Mouse (Mus musculus): Measurements from ENCODE around the gene Zbp1. TPM values are rescaled to one million over a fixed set of nuclear protein-coding genes. Genes with fewer than 3 reads are reported as not detected.

The Zbp1 gene
- polyA plus RNA-seq, 1 experiment from 2014 or later: not detected

DNA sequence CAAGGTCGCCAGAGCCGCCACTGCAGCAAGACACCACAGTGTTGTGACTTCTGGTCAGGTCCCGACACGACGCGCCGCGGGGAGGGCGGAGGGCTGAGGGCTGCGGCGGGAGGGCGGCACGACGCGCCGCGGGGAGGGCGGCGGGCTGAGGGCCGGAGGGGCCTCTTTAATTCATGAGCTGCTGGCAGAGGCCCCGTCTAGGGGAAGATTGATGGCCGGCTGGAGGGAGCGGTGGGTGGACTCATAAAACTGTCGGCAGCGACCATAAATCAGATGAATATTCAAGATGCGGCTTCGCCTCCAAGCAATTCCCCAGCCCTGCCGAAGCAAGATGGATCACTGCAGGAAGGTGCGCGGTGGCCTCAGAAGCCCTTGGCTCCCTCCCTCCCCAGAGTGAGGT is 47.3 kb downstream of the Zbp1 start:
- H3K4me3 ChIP-seq (ENCODE audit: low read depth, low read length): peak overlapping the region; percentile 25
- no peaks in the 10 kb centered on the region for H3K36me3 ChIP-seq (ENCODE audit: control insufficient read depth, insufficient read depth, low read length)
- peak overlapping the region; percentile 24; the same call in 1 of the 2 replicates for H3K27ac ChIP-seq (ENCODE audit: low read length)
- H3K4me1 ChIP-seq (ENCODE audit: control insufficient read depth, insufficient read depth, low read length): peaks cover 28% of the 10 kb centered on the region
- peak overlapping the region; percentile 51; the same call in 1 of the 2 replicates for H3K9ac ChIP-seq (ENCODE audit: low read depth, low read length)
- 0 out of 2 replicates have a peak, but pooled peaks cover 3% of the 10 kb centered on the region for H3K27me3 ChIP-seq (ENCODE audit: control insufficient read depth, insufficient read depth, low read depth, low read length)
- peak overlapping the region; percentile 56 for H3K4me2 ChIP-seq (ENCODE audit: low read length)
- under 1% methylated on average over 29 of the region's 30 CpGs for WGBS
- H3K9me3 ChIP-seq (replicated peaks; ENCODE audit: control insufficient read depth, low read length, poor library complexity, severe bottlenecking): no peaks in the 10 kb centered on the region
- peak; percentile 10; the same call in 1 of the 2 replicates for ATAC-seq

- Histone ChIP-seq H3K27ac (ENCODE audit: low read length) (no peak overlapping the region), H3K4me1 (ENCODE audit: control insufficient read depth, insufficient read depth, low read length) (peaks cover 28% of the 10 kb centered on the region), H3K9me3 (replicated peaks; ENCODE audit: control insufficient read depth, low read length, poor library complexity, severe bottlenecking) (no peaks in the 10 kb centered on the region), H3K36me3 (ENCODE audit: control insufficient read depth, insufficient read depth, low read length) (no peaks in the 10 kb centered on the region), H3K27me3 (ENCODE audit: control insufficient read depth, insufficient read depth, low read depth, low read length) (0 out of 2 replicates have a peak, but pooled peaks cover 3% of the 10 kb centered on the region), H3K9ac (ENCODE audit: low read depth, low read length) (no peak overlapping the region), H3K4me2 (ENCODE audit: low read length) (no peak overlapping the region), H3K4me3 (ENCODE audit: low read depth, low read length) (no peak overlapping the region)
- 61% methylated on average over 2 of the region's 2 CpGs for WGBS
- no peak for ATAC-seq
Measured at GRCm38 (mm10) chr2:173170715-173171114, 48.0 kb downstream of the Zbp1 start.

GRCm38 (mm10) chr2:173170081-173170480 is 48.6 kb downstream of the Zbp1 start:
- WGBS: 70% methylated on average over 2 of the region's 2 CpGs

DNA sequence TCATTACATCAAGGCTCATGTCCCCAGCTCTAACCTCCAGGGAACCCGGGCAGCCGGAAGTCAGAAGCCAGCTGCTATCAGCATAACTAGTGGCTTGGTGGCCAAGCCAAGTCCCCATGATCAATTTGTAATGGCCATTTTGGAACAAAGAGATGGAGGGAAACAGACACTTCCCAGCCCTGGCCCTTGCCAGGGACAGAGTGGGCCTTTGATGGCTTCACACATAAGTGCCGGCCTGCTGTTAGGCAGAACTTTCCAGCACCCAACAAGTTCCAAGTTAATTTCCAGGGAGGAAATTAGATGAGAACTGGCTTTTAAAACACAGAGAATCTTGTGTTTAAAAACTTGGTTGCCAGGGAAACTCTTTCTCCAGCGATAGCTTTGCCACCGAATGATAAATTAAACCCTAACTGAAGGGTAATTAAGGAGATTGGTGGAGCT is 50.3 kb downstream of the Zbp1 start:
- Histone ChIP-seq H3K9me3 (replicated peaks; ENCODE audit: control insufficient read depth, low read length, poor library complexity, severe bottlenecking) (no peaks in the 10 kb centered on the region), H3K27ac (ENCODE audit: low read length) (no peak overlapping the region), H3K36me3 (ENCODE audit: control insufficient read depth, insufficient read depth, low read length) (no peaks in the 10 kb centered on the region), H3K27me3 (ENCODE audit: control insufficient read depth, insufficient read depth, low read depth, low read length) (0 out of 2 replicates have a peak, but pooled peaks cover 3% of the 10 kb centered on the region), H3K4me3 (ENCODE audit: low read depth, low read length) (no peak overlapping the region), H3K4me1 (ENCODE audit: control insufficient read depth, insufficient read depth, low read length) (peaks cover 17% of the 10 kb centered on the region), H3K4me2 (ENCODE audit: low read length) (no peak overlapping the region), H3K9ac (ENCODE audit: low read depth, low read length) (no peak overlapping the region)
- WGBS: 60% methylated on average over 5 of the region's 5 CpGs
- ATAC-seq: no peak

More at GRCm38 (mm10) chr2:173170081-173170480, 48.6 kb downstream of the Zbp1 start:
- H3K9ac ChIP-seq (ENCODE audit: low read depth, low read length): no peak overlapping the region
- no peak overlapping the region for H3K4me2 ChIP-seq (ENCODE audit: low read length)
- H3K36me3 ChIP-seq (ENCODE audit: control insufficient read depth, insufficient read depth, low read length): no peaks in the 10 kb centered on the region
- H3K27ac ChIP-seq (ENCODE audit: low read length): no peak overlapping the region
- no peaks in the 10 kb centered on the region for H3K9me3 ChIP-seq (replicated peaks; ENCODE audit: control insufficient read depth, low read length, poor library complexity, severe bottlenecking)
- 0 out of 2 replicates have a peak, but pooled peaks cover 3% of the 10 kb centered on the region for H3K27me3 ChIP-seq (ENCODE audit: control insufficient read depth, insufficient read depth, low read depth, low read length)
- peaks cover 28% of the 10 kb centered on the region for H3K4me1 ChIP-seq (ENCODE audit: control insufficient read depth, insufficient read depth, low read length)
- no peak overlapping the region for H3K4me3 ChIP-seq (ENCODE audit: low read depth, low read length)
- no peak for ATAC-seq

DNA sequence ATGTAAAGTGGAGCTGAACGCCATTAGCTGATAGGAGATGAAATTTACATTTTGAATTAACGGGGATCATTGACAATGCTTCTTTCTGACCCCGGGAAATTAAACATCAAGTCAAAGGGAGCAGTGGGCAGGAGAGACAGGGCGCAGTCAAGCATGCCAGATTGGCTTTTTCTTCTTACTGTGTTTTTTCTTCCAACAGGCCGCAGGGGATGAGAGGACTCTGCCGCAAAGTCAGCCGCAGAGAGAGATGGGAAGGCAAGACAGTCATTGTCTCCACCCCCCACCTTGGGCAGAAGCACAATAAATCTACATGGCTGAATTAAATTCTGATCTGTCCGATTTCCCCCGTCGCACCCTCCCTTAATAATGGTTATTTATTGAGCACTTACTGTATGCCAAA is 53.4 kb downstream of the Zbp1 start:
- H3K9me3 ChIP-seq (replicated peaks; ENCODE audit: control insufficient read depth, low read length, poor library complexity, severe bottlenecking): no peaks in the 10 kb centered on the region
- 83% methylated on average over 10 of the region's 10 CpGs for WGBS
- ATAC-seq: no peak

DNA sequence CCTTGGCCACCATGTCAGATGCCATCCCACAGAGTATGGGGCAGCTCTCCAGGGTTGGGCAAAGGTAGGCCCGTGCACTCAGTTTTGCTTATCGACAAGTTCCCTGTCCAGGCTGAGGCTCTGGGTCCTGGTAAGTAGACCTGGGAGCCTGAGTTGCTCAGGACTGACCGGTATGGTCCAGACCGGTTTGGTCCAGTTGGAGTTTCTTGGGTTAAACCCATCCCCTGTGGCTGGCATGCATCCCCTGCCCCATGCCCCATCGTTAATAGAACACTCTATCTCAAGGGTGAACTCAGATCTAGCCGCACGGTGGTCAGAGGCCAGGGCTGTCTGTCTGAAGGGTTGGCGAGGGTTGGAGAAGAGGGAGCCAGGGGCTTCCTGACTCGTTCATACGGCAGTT is 53.8 kb downstream of the Zbp1 start:
- 87% methylated on average over 10 of the region's 10 CpGs for WGBS
- Histone ChIP-seq H3K4me2 (ENCODE audit: low read length) (no peak overlapping the region), H3K9me3 (replicated peaks; ENCODE audit: control insufficient read depth, low read length, poor library complexity, severe bottlenecking) (no peaks in the 10 kb centered on the region), H3K27me3 (ENCODE audit: control insufficient read depth, insufficient read depth, low read depth, low read length) (no peaks in the 10 kb centered on the region), H3K4me3 (ENCODE audit: low read depth, low read length) (no peak overlapping the region), H3K4me1 (ENCODE audit: control insufficient read depth, insufficient read depth, low read length) (no peaks in the 10 kb centered on the region), H3K27ac (ENCODE audit: low read length) (no peak overlapping the region), H3K9ac (ENCODE audit: low read depth, low read length) (no peak overlapping the region), H3K36me3 (ENCODE audit: control insufficient read depth, insufficient read depth, low read length) (no peaks in the 10 kb centered on the region)
- no peak for ATAC-seq

More for the DNA sequence above, 53.4 kb downstream of the Zbp1 start:
- H3K4me2 ChIP-seq (ENCODE audit: low read length): no peak overlapping the region
- no peak overlapping the region for H3K27ac ChIP-seq (ENCODE audit: low read length)
- no peaks in the 10 kb centered on the region for H3K4me1 ChIP-seq (ENCODE audit: control insufficient read depth, insufficient read depth, low read length)
- H3K9ac ChIP-seq (ENCODE audit: low read depth, low read length): no peak overlapping the region
- H3K36me3 ChIP-seq (ENCODE audit: control insufficient read depth, insufficient read depth, low read length): no peaks in the 10 kb centered on the region
- H3K27me3 ChIP-seq (ENCODE audit: control insufficient read depth, insufficient read depth, low read depth, low read length): no peaks in the 10 kb centered on the region
- no peak overlapping the region for H3K4me3 ChIP-seq (ENCODE audit: low read depth, low read length)

DNA sequence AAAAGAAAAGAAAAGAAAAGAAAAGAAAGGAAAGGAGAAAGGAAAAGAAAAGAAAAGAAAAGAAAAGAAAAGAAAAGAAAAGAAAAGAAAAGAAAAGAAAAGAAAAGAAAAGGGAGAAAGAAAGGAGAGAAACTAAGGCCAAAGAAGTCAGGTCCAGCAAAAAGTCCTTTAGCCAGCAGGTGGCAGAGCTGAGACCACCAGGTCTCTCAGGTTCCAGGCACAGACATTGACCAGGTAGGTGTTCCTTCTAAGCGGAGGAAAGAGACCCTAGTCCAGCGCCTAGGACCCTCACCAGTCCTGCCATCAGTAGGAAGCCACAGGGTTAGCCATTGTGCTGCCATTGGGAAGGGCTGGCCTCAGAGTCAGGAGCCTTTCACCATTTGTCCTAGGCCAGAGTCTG is 54.4 kb downstream of the Zbp1 start:
- Histone ChIP-seq H3K4me1 (ENCODE audit: control insufficient read depth, insufficient read depth, low read length) (no peaks in the 10 kb centered on the region), H3K4me2 (ENCODE audit: low read length) (no peak overlapping the region), H3K9me3 (replicated peaks; ENCODE audit: control insufficient read depth, low read length, poor library complexity, severe bottlenecking) (no peaks in the 10 kb centered on the region), H3K9ac (ENCODE audit: low read depth, low read length) (no peak overlapping the region), H3K36me3 (ENCODE audit: control insufficient read depth, insufficient read depth, low read length) (no peaks in the 10 kb centered on the region), H3K4me3 (ENCODE audit: low read depth, low read length) (no peak overlapping the region), H3K27me3 (ENCODE audit: control insufficient read depth, insufficient read depth, low read depth, low read length) (no peaks in the 10 kb centered on the region), H3K27ac (ENCODE audit: low read length) (no peak overlapping the region)
- 43% methylated on average over 2 of the region's 2 CpGs for WGBS
- ATAC-seq: no peak

DNA sequence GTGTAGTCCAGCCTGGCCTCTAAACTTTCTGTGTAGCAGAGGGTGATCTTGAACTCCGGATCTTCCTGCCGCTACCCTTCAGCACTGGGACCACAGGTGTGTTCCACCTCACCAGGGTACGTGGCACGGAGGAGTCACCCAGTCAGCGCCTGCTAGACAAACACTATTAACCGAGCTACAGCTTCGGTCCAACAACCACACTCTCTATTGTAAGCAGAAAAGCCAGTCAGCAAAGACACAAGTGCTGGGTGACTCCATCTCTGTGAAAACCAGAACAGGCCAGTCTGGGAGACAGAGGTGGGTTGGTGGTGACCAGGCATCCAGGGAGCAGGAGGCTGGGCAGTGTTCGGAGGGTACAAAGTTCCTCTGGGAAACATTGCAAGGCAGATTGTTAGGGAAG is 55.3 kb downstream of the Zbp1 start:
- no peak overlapping the region for H3K9ac ChIP-seq (ENCODE audit: low read depth, low read length)
- H3K36me3 ChIP-seq (ENCODE audit: control insufficient read depth, insufficient read depth, low read length): no peaks in the 10 kb centered on the region
- WGBS: 88% methylated on average over 8 of the region's 8 CpGs
- H3K4me2 ChIP-seq (ENCODE audit: low read length): no peak overlapping the region
- H3K9me3 ChIP-seq (replicated peaks; ENCODE audit: control insufficient read depth, low read length, poor library complexity, severe bottlenecking): no peaks in the 10 kb centered on the region
- no peak overlapping the region for H3K27ac ChIP-seq (ENCODE audit: low read length)
- ATAC-seq: no peak
- no peaks in the 10 kb centered on the region for H3K27me3 ChIP-seq (ENCODE audit: control insufficient read depth, insufficient read depth, low read depth, low read length)
- H3K4me3 ChIP-seq (ENCODE audit: low read depth, low read length): no peak overlapping the region
- no peaks in the 10 kb centered on the region for H3K4me1 ChIP-seq (ENCODE audit: control insufficient read depth, insufficient read depth, low read length)

DNA sequence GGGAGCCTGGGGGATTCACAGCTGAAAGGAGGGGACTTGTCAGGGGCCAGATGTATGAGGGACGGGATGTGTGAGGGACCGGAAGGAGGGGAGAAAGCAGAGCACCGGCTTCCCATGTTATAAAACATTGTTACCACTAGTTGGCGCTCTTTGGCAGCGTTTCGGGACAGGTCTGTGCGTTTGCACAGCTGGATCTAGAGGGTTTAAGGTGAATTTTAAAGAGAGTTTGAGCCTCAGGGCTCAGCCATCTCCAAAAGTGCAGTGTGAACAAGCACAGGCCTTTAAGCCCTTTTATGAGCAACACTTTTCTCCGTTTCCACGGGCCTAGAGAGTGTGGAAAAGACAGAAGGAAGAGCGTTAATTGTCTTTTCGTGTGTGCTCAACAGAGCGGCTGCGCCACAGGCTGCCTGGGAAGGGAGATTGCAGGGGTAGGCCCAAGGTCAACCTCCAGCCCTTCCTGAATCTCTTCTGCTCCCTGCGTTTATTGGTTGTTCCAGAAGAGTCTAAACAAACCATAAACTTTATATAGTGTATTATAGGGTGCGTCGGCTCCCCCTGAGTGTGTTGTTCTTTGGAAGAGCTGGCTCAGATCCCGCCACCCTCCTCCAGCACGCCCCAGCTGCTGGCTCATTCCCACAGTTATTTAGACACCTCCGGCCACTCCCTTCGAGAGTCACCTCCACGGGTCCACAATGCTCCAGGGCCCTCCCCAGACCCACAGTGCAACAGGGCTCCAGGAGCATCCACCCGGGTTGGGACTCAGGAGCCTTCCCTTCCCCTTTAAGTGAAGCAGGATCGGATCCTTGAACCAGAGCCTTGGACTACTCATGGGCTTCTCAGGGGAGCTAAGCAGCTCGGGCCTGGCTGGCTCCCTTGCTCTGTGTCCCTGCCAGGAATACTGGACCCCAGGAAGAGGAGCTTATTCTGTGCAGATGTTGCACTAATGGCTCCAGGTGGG is 59.1 kb downstream of the Zbp1 start:
- Histone ChIP-seq H3K27ac (ENCODE audit: low read length) (no peak overlapping the region), H3K36me3 (ENCODE audit: control insufficient read depth, insufficient read depth, low read length) (no peaks in the 10 kb centered on the region), H3K4me1 (ENCODE audit: control insufficient read depth, insufficient read depth, low read length) (no peaks in the 10 kb centered on the region), H3K9ac (ENCODE audit: low read depth, low read length) (no peak overlapping the region), H3K4me3 (ENCODE audit: low read depth, low read length) (no peak overlapping the region), H3K4me2 (ENCODE audit: low read length) (peak overlapping the region; percentile 31; the same call in 1 of the 2 replicates), H3K27me3 (ENCODE audit: control insufficient read depth, insufficient read depth, low read depth, low read length) (no peaks in the 10 kb centered on the region), H3K9me3 (replicated peaks; ENCODE audit: control insufficient read depth, low read length, poor library complexity, severe bottlenecking) (no peaks in the 10 kb centered on the region)
- ATAC-seq: peak; percentile 68
- WGBS: 55% methylated on average over 24 of the region's 24 CpGs

Data from midbrain, embryonic 16.5 days (tissue).